Mouse (Mus musculus): Measurements from ENCODE around the gene Btbd16. TPM values are rescaled to one million over a fixed set of nuclear protein-coding genes. Genes with fewer than 3 reads are reported as not detected.

Gene Btbd16
- polyA plus RNA-seq (2014; fragmentation: Nextera tagmentation; extraction: Ambion mirVana) = not detected in 2 replicates

DNA sequence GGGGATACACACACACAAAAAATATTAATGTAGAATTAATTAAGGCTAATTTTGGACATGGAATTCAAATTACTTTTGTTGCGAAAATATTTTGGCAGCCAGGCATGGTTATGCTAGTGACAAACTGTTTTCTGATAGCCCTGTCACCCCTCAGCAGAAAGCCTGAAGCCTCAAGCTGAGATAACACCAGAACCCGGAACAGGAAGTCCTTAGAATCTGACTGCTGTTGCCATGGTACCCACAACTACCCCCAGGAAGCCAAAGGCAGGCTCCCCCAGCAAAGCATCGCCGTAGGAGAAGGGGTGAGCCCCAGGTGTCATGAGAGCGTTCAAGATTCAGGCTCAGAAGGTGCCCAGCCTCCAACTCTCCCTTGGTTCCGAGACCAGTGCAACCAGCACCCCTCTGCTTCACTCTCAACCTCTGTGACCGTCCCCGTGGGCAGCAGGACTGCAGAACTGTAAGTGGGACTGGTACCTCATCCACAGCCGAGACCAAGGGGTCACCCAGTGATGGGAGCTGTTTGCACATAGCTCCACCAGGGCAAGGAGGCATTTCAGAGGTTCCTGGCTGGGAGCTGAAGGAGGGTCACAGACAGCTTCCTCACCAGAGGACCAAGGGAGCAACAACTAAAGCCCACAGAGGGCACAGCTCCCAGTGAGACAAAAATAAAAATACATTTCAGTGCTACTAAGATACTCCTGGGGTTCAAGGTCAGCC is at the start of gene Btbd16:
Gene Btbd16 (plus strand): TSS at position 156 of the 717 bp plus-strand sequence.
- WGBS = 59% methylated on average over 9 of the region's 9 CpGs
- H3K9ac ChIP-seq (ENCODE audit: low read length) = no peak within 1 kb of the TSS
- H3K4me1 ChIP-seq (ENCODE audit: control insufficient read depth, insufficient read depth, low read length) = no peaks in the 10 kb centered on the region
- H3K4me2 ChIP-seq (ENCODE audit: low read depth) = no peak within 1 kb of the TSS
- DNase-seq (ENCODE audit: low spot score) = no peak
- no peaks in the 10 kb centered on the region for H3K9me3 ChIP-seq (ENCODE audit: control insufficient read depth, low read length)
- no peak for ATAC-seq (ENCODE audit: insufficient read depth, low FRiP score, low TSS enrichment)
- H3K27me3 ChIP-seq (ENCODE audit: control insufficient read depth, insufficient read depth, low read length) = no peaks in the 10 kb centered on the region
- no peaks in the 10 kb centered on the region for H3K36me3 ChIP-seq (ENCODE audit: control insufficient read depth, insufficient read depth, low read length)
- no peak within 1 kb of the TSS for H3K27ac ChIP-seq (ENCODE audit: low read depth, low read length)
- H3K4me3 ChIP-seq (ENCODE audit: low read depth, low read length) = no peak within 1 kb of the TSS

DNA sequence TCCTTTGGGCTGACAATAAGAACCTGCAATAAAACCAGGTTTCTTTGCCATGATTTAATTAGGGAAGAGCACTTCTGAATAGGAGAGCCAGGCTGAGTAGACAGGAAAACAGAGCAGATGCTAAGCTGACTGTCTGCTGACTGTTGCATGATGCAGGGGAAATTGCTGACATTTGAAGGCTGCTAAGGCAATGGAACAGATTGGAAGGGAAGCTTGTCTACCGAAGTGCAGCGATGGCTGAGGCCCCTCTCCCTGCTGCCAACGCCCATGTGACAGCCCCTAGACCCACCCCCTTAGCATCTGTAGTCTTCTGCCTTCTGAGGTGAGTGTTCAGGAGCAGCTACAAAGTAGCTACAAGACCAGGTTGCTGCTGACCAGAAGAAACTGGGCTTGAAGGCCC is 47.7 kb upstream of the Btbd16 start:
- H3K4me2 ChIP-seq (ENCODE audit: low read depth) = no peak overlapping the region
- H3K27ac ChIP-seq (ENCODE audit: low read depth, low read length) = no peak overlapping the region
- no peak overlapping the region for H3K4me3 ChIP-seq (ENCODE audit: low read depth, low read length)
- no peaks in the 10 kb centered on the region for H3K27me3 ChIP-seq (ENCODE audit: control insufficient read depth, insufficient read depth, low read length)
- ATAC-seq (ENCODE audit: insufficient read depth, low FRiP score, low TSS enrichment) (no peak), DNase-seq (ENCODE audit: low spot score) (no peak)
- H3K4me1 ChIP-seq (ENCODE audit: control insufficient read depth, insufficient read depth, low read length) = no peaks in the 10 kb centered on the region
- WGBS = 93% methylated on average over 3 of the region's 3 CpGs
- peaks cover 3% of the 10 kb centered on the region; the same call in 1 of the 2 replicates for H3K36me3 ChIP-seq (ENCODE audit: control insufficient read depth, insufficient read depth, low read length)
- no peaks in the 10 kb centered on the region for H3K9me3 ChIP-seq (ENCODE audit: control insufficient read depth, low read length)
- no peak overlapping the region for H3K9ac ChIP-seq (ENCODE audit: low read length)

DNA sequence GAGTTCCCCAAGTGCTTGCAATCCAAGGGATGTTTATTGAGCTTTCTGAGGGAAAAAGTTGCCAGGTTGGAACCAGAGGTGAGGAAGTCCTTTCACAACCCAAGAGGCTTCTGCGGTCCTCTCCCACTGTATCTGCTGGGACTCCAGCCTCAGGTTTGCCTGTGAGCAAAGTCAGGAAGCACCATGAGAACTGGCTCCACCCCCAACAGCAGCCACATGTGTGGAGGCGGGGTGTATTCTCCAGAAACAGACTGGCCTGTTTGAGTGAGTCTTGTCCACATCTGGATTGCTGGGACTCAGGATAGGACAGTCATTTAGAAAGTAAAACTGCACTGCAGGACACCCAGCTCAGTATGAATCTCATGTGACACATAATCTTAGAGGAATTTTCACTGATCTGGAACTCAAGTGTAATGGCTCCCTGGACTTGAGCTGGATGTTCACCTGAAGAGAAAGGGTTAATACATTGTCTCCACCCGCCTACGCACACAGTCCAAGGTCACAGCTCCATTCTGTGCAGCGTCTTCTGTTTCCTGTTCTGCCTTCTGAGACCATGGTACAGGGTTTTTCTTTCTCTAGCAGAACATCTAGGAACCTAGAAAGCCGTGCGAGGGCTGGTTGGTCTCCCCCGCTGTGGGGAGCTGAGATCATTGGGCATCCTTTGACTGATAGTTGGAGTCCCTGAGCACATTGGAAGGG is 47.0 kb upstream of the Btbd16 start:
- Histone ChIP-seq H3K4me3 (ENCODE audit: low read depth, low read length) (no peak overlapping the region), H3K27me3 (ENCODE audit: control insufficient read depth, insufficient read depth, low read length) (no peaks in the 10 kb centered on the region), H3K4me2 (ENCODE audit: low read depth) (no peak overlapping the region), H3K9me3 (ENCODE audit: control insufficient read depth, low read length) (no peaks in the 10 kb centered on the region), H3K9ac (ENCODE audit: low read length) (no peak overlapping the region), H3K4me1 (ENCODE audit: control insufficient read depth, insufficient read depth, low read length) (no peaks in the 10 kb centered on the region), H3K36me3 (ENCODE audit: control insufficient read depth, insufficient read depth, low read length) (peaks cover 3% of the 10 kb centered on the region; the same call in 1 of the 2 replicates), H3K27ac (ENCODE audit: low read depth, low read length) (no peak overlapping the region)
- DNase-seq (ENCODE audit: low spot score) (no peak), ATAC-seq (ENCODE audit: insufficient read depth, low FRiP score, low TSS enrichment) (no peak)
- WGBS = 72% methylated on average over 8 of the region's 8 CpGs

DNA sequence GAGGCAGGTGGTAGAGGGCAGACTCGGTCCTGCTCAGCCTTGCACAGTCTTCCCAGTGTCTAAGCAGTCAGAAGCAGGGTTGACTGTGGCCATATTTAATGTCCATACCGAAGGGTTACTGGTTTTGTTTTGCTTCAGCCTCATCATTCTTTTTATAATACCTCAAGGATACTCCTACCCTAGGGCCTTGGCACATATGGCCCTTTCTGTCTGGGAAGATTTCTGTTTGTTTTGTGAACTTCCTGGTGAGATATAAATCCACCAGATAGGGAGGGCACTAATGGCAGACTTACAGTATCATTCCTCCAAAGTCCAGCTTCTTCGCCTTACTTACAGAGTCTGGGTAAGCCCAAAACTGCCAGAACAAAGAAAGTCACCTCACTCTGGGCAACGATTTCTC is 46.3 kb upstream of the Btbd16 start:
- 89% methylated on average over 4 of the region's 4 CpGs for WGBS
- Histone ChIP-seq H3K9me3 (ENCODE audit: control insufficient read depth, low read length) (no peaks in the 10 kb centered on the region), H3K4me3 (ENCODE audit: low read depth, low read length) (no peak overlapping the region), H3K4me2 (ENCODE audit: low read depth) (no peak overlapping the region), H3K9ac (ENCODE audit: low read length) (no peak overlapping the region), H3K27me3 (ENCODE audit: control insufficient read depth, insufficient read depth, low read length) (no peaks in the 10 kb centered on the region), H3K36me3 (ENCODE audit: control insufficient read depth, insufficient read depth, low read length) (peaks cover 3% of the 10 kb centered on the region; the same call in 1 of the 2 replicates), H3K27ac (ENCODE audit: low read depth, low read length) (no peak overlapping the region), H3K4me1 (ENCODE audit: control insufficient read depth, insufficient read depth, low read length) (no peaks in the 10 kb centered on the region)
- ATAC-seq (ENCODE audit: insufficient read depth, low FRiP score, low TSS enrichment) = no peak
- no peak for DNase-seq (ENCODE audit: low spot score)

DNA sequence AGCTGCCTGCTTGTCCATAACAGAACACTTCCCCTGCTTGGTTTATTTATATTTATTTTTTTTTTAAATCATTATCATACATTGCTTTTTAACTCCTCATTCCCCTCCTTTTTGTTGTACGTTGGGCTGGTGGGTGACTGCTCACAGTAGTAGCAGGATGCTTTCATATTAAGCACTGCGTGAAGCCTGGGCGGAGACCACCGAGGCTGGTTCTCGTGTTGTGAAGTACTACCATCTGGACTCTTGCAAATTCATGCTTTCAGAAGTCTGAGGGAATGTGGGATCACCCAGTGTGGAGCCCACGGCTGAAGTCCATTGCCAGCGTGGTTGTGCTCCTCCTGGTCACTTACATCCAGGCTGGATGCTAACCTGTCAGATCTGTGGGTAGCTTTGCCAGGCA is 42.1 kb upstream of the Btbd16 start:
- H3K9me3 ChIP-seq (ENCODE audit: control insufficient read depth, low read length) = no peaks in the 10 kb centered on the region
- no peak overlapping the region for H3K4me2 ChIP-seq (ENCODE audit: low read depth)
- no peak overlapping the region for H3K27ac ChIP-seq (ENCODE audit: low read depth, low read length)
- no peaks in the 10 kb centered on the region for H3K4me1 ChIP-seq (ENCODE audit: control insufficient read depth, insufficient read depth, low read length)
- DNase-seq (ENCODE audit: low spot score) (no peak), ATAC-seq (ENCODE audit: insufficient read depth, low FRiP score, low TSS enrichment) (no peak)
- H3K4me3 ChIP-seq (ENCODE audit: low read depth, low read length) = no peak overlapping the region
- H3K27me3 ChIP-seq (ENCODE audit: control insufficient read depth, insufficient read depth, low read length) = no peaks in the 10 kb centered on the region
- peaks cover 5% of the 10 kb centered on the region; the same call in 1 of the 2 replicates for H3K36me3 ChIP-seq (ENCODE audit: control insufficient read depth, insufficient read depth, low read length)
- 81% methylated on average over 7 of the region's 7 CpGs for WGBS
- H3K9ac ChIP-seq (ENCODE audit: low read length) = no peak overlapping the region

DNA sequence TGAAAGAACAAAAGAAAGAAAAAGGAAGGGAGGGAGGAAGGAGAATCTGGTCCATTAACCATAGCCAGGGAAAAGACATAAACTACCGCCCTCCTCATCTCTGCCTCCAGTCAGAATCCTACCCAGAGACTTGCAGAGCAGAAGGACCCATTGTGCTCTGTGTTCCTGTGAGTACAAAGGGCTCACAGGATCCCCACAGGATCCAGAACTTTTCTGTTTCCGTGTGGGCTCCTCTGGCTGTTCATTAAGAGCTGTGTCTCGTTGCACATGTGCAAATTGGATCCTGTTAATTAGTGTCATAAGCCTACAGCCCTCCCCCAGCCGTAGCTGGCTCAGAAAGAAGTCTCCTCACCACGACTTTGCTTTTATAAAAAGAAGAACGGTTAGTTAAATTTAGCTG is 41.0 kb upstream of the Btbd16 start:
- Histone ChIP-seq H3K9ac (ENCODE audit: low read length) (no peak overlapping the region), H3K4me1 (ENCODE audit: control insufficient read depth, insufficient read depth, low read length) (no peaks in the 10 kb centered on the region), H3K36me3 (ENCODE audit: control insufficient read depth, insufficient read depth, low read length) (peaks cover 6% of the 10 kb centered on the region), H3K4me2 (ENCODE audit: low read depth) (no peak overlapping the region), H3K4me3 (ENCODE audit: low read depth, low read length) (no peak overlapping the region), H3K9me3 (ENCODE audit: control insufficient read depth, low read length) (no peaks in the 10 kb centered on the region), H3K27me3 (ENCODE audit: control insufficient read depth, insufficient read depth, low read length) (no peaks in the 10 kb centered on the region), H3K27ac (ENCODE audit: low read depth, low read length) (no peak overlapping the region)
- no peak for ATAC-seq (ENCODE audit: insufficient read depth, low FRiP score, low TSS enrichment)
- DNase-seq (ENCODE audit: low spot score) = no peak
- 75% methylated on average over 6 of the region's 6 CpGs for WGBS

DNA sequence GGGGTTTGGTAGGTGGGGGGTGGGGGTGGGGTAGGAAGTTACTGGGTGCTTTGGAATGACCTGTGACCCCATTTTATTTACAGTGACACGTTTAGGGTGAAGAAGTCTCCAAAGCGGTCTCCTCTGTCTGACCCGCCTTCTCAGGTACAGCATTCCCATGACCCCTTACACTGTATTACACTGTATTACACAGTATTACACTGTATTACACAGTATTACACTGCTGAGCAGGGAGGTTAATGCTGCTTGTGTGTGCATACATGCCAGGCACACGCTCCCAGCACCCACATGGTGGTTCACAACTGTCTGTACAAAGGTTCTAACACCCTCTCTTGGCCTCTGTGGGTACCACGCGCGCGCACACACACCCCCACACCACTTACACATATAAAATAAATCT is 40.4 kb upstream of the Btbd16 start:
- Histone ChIP-seq H3K9me3 (ENCODE audit: control insufficient read depth, low read length) (no peaks in the 10 kb centered on the region), H3K4me1 (ENCODE audit: control insufficient read depth, insufficient read depth, low read length) (no peaks in the 10 kb centered on the region), H3K9ac (ENCODE audit: low read length) (no peak overlapping the region), H3K27ac (ENCODE audit: low read depth, low read length) (no peak overlapping the region), H3K4me2 (ENCODE audit: low read depth) (no peak overlapping the region), H3K36me3 (ENCODE audit: control insufficient read depth, insufficient read depth, low read length) (peaks cover 8% of the 10 kb centered on the region), H3K4me3 (ENCODE audit: low read depth, low read length) (no peak overlapping the region), H3K27me3 (ENCODE audit: control insufficient read depth, insufficient read depth, low read length) (no peaks in the 10 kb centered on the region)
- DNase-seq (ENCODE audit: low spot score) (no peak), ATAC-seq (ENCODE audit: insufficient read depth, low FRiP score, low TSS enrichment) (no peak)
- WGBS = 93% methylated on average over 8 of the region's 8 CpGs

DNA sequence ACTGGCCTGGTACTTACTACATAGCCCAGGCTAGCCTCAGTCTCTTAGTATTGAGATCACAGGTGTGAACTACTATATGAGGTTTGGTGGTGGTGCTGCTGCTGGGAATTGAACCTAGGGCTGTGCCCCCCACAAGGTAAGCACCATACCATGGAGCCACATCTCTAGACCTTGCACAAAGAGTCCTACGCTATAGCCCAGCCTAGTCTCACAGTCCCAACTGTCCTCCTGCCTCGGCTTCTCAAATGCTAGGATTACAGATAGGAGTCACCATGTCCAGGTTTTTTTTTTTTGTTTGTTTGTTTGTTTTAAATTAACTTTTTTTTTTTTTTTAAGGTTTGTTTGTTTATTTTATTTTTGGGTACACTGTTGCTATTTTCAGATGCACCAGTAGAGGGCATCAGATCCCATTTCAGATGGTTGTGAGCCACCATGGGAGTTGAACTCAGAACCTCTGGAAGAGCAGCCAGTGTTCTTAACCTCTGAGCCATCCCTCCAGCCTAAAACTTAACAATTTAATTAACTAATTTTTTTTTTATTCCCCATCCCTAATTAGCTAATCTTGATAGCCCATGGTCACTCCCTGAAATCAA is 39.6 kb upstream of the Btbd16 start:
- Histone ChIP-seq H3K4me2 (ENCODE audit: low read depth) (no peak overlapping the region), H3K36me3 (ENCODE audit: control insufficient read depth, insufficient read depth, low read length) (peaks cover 4% of the 10 kb centered on the region), H3K9me3 (ENCODE audit: control insufficient read depth, low read length) (no peaks in the 10 kb centered on the region), H3K27me3 (ENCODE audit: control insufficient read depth, insufficient read depth, low read length) (no peaks in the 10 kb centered on the region), H3K9ac (ENCODE audit: low read length) (no peak overlapping the region), H3K27ac (ENCODE audit: low read depth, low read length) (no peak overlapping the region), H3K4me3 (ENCODE audit: low read depth, low read length) (no peak overlapping the region), H3K4me1 (ENCODE audit: control insufficient read depth, insufficient read depth, low read length) (no peaks in the 10 kb centered on the region)
- 89% methylated on average over 2 of the region's 2 CpGs for WGBS
- DNase-seq (ENCODE audit: low spot score) (no peak), ATAC-seq (ENCODE audit: insufficient read depth, low FRiP score, low TSS enrichment) (no peak)
